Mouse (Mus musculus): ENCODE measurements at regions not wholly inside any gene's neighbourhood (a gene's known extent, or its start where the extent isn't known, plus 50 kb on each side); places are given as distances from the start of the nearest gene placed in this dataset.
"Not testable (repeated sequence)": the region's sequence is repeated elsewhere in the genome, so short reads cannot be mapped to it uniquely, and the experiment has no call there.

DNA sequence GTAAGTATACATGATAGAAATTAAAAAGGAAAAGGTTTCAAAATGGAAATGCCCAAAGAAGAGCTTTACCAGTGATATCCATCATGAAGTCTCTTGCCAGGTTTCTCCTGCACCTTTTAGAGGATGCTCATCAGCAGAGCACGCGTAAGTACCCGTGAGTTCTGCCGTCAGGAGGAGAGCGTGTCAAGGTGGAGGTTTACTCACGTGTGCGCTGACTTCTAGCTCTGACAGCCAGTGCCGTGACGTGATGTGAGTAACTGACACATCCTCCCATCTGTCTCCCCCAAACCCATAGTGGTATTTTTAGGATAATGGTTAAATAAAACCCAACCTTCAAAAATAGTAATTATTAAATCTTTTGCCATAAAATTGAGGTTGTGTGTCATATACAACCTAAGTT, 55.3 kb downstream of the Adra2a start:
- no peak for DNase-seq

GRCm38 (mm10) chr19:54099769-54100168, 55.8 kb downstream of the Adra2a start:
- no peak for DNase-seq

DNA sequence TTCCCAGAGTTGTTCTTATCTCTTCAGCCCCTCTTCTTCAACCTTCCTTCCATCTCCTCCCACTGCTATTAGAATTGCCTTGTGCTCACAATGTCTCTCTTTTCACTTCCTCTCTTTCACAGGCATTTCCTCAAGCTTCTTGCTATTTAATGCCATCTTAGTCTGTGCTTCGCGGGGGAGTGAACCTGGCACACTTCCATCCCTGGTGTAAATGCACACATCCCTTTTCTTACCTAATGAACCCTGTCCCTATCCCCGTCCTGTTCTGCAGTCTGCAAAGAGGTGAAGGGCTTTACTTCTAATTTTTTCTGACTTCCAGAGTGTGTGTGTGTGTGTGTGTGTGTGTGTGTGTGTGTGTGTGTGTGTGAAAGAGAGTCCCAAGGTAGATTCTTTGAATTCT, 62.6 kb downstream of the Adra2a start:
- no peak for DNase-seq

- DNase-seq = no peak
Measured at GRCm38 (mm10) chr19:54107103-54107821, 63.3 kb downstream of the Adra2a start.

- no peak for DNase-seq
Measured at GRCm38 (mm10) chr19:54110080-54110479, 66.1 kb downstream of the Adra2a start.

DNA sequence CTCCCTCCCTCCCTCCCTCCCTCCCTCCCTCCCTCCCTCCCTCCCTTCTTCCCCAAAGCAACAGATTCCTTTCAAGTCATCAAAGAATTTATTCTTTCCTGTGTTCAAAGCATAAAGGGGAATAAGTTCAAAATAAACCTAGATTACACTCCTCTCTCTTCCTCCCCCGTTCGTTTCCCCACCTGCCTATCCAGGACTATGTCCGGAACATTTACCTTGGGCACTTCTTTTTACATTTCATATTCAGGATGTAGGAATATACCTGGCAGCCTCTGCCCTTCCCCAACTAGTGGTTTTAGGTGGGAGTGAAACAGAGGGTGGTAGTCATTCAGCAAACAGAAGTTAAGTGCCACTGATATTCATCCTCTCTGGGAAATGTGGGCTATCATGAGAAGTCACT, 68.7 kb downstream of the Adra2a start:
- no peak for DNase-seq

DNA sequence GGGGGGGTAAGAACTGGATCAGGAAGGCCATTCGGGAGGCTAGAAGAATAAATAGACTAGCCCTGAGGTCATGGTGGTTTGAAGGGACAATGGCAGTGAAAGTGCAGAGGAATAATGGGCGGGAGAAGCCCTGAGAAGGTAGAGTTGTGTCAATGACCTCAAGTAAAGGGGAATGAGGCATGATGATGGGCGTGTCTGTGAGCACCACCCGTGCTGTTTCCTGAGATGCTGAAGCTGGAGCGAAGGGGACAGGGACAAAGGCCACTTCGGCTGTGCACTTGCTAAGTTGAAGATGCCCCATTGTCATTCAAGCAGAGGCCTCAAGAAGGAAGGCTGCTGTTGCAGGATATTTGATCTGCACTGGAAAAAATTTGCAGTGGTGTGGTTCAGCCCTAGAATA, 69.5 kb downstream of the Adra2a start:
- no peak for DNase-seq

- DNase-seq = peak; percentile 15
Measured at GRCm38 (mm10) chr19:54114588-54115317, 70.8 kb downstream of the Adra2a start.

GRCm38 (mm10) chr19:54115335-54115734, 71.4 kb downstream of the Adra2a start:
- DNase-seq = no peak

- DNase-seq = no peak
Measured at GRCm38 (mm10) chr19:54116829-54117228, 72.9 kb downstream of the Adra2a start.

DNA sequence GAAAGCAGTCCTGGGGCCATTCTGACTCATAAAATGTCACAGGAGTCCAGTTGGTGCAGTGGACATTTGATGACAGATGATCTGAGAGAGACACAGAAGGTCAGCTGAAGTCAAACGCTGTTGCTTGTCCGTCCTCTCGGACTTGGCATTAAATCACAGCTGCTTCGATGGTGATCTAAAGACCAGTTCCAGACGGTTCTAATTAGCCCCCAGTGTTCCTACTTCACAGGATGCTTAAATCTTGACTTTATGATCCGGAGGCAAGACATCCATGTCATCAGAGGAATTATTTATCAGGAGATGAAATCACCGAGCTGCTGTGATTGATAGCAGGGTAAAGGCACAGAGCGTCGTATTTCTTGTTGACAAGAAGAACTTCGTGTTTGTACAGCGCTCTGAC, 73.7 kb downstream of the Adra2a start:
- DNase-seq = no peak

DNA sequence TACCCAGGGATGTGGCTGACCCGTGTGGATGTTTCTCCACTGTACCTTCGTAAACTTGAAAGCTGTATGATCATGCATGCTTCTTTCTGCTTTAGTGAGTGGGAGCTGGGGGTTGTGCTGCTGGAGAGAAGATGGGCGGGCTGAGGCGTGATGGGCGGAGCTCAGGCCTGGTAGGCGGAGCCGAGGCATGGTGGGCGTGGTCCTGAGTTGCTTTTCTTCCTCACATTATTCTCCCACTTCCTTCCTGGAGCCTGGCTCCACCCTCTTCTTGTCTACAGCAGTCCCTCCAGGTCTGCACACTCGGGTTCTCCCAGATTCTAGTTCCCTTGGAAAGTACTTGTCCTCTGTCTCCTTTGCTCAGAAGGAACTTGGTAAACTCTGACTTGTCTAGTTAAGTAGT, 79.6 kb downstream of the Adra2a start:
- DNase-seq = no peak

GRCm38 (mm10) chr19:54151766-54152165, 107.8 kb downstream of the Adra2a start:
- DNase-seq = not testable (repeated sequence)

DNA sequence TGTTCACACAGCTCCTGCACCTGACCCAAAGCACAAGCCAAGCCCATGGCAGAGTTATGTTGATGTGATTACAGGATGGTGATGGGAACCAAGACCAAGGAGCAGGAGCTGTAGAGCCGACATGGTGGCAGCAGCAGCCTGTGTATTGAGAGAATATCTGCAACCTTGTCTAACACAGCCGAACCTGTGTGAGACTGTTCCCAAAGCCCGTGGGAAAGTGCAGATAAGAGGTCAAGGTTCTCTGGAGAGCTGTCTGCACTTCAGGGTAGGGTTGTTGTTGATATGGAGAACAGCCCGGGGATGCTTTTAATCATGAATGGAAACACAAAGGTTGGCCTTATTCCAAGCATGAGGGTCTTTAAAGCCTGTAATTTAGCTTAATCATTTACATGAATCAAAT, 110.4 kb downstream of the Adra2a start:
- DNase-seq = no peak

DNA sequence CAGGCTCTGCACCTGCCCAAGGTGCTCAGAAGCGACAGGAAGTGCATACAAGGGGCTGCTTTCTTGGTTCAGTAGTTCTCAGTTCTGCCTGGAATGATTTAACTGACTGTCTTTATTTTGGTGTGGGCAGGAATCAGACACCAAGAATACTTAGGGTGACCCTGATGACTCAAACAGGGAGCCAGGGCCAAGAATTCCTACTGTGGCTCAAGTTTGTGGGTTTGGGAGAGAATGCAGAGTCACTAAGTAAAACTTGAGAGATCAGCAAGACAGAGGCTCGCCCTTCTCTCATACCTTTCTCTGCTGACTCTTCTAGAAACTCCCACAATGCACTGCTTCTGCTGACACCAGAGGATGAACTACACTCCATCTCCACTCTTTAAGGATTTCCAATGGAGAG, 126.4 kb downstream of the Adra2a start:
- DNase-seq = no peak

DNA sequence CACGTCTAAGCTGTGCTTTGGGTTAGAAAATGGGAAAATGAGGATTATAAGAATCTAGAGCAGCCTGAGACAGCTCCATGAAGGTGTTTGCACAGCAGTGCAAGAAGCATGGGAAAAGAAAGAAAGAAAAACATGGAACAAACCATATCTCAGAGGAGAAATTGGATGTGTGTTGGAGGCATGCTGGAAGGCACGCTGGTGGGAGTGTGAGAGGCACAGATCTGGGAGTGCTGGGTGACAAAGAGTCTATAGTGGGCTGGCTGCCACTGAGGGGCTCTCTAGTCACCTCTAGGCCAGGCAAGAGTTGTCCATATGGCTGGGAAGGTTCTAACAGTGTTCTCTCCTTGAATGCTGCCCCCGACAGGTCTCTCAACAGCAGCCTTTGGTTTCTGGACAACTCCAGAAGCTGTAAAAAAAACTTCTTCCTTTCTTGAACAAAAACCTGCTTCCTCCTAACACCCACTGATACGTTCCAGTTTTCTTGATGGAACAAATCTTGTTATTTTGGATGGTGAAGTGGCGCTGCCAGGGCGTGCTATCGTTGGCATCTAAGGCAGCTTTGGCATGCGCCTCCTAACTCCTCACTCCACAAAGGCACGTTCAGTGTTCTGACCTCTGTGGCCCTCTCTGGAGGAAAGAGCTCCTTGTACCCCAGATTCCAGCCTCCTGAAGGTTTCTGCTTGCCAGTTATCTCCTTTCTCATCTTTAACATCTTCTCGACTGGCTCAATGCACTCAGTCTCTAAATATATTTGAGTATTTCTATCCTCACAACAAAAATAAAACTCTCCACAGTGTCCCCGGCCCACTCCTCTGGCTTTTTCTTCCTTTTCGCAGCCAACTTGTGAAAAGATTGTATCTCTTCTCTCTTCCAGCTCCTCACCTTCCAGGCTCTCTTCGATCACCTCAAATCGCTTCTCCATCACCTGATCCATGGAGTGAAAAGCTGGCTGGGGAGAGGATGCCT, 130.4 kb downstream of the Adra2a start:
- no peak for DNase-seq

DNA sequence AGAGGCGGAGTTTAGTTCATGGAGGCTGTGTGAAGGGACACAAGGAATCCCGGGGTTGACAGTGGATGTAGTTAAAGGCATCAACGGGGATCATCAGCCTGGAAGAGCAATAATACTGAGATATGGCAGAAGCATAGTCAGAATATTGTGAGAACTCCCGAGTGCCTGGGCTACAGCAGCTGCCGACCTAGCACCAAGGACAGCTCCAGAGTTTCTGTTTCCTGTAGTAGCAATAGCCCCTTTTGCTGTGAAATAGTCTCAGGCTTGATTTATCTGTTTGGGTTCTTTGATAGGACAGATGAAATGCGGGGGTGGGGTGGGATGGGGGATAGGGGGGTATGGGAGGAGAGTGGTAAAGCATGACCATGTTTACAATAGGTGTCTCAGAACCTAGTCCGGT, 131.8 kb downstream of the Adra2a start:
- DNase-seq = no peak

- no peak for DNase-seq
Measured at GRCm38 (mm10) chr19:54177491-54177890, 133.5 kb downstream of the Adra2a start.

- DNase-seq = no peak
Measured at GRCm38 (mm10) chr19:54200407-54200806, 156.5 kb downstream of the Adra2a start.

DNA sequence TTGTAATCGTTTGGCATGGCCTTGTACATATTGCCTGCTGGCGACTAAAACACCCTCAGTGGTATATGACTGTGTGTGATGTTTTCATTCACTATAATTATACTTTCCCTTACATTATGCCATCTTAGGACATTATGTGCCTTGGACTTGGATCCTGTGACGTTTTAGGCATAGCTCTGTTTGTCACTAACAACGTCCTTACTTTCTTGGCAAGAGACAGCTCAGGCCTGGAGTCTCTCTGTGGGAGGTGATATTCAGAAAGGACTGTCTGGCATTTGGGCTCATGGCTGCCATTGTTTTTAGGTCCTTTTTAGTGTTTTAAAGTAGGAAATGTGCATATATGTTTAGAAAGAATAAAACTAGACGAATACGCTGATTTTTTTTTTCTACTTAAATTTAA, 158.5 kb downstream of the Adra2a start:
- no peak for DNase-seq

DNA sequence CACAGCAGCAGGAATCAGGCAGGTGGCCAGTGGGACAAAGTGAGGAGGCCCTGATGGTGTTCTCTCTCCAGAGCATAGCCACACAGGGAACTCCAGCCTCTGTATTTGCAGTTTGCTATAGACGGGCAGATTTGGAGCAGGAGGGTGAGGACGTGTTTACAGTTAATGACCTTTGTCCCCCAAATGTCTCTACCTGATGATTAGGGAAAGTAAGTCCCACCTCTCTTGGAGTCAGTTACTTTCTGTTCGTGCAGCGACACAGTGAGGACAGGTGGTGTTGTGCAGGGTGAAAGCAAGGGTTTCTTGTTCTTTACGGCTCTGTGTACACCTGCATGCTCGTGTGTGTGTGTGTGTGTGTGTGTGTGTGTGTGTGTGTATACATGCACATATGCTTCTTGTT, 162.9 kb downstream of the Adra2a start:
- DNase-seq = no peak

DNA sequence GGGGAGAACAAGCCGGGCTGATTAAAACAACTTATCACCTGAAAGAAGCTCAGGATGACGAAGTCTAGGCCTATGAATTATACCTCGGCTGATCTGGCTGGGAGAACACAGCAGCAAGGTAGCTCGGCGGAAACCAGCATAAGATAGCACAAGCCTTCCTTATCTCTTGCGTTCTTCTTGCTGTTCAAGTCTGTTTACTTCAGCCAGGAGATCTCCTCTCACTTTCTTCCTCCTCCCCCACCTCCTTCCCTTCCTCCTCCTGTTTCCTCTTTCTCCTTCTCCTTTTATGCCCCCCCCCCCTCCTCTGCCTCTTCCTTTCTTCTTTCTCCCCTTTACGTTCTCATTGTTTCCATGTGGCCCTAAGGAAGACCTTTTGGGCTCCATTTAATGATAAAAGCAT, 168.2 kb downstream of the Adra2a start:
- DNase-seq = no peak

DNA sequence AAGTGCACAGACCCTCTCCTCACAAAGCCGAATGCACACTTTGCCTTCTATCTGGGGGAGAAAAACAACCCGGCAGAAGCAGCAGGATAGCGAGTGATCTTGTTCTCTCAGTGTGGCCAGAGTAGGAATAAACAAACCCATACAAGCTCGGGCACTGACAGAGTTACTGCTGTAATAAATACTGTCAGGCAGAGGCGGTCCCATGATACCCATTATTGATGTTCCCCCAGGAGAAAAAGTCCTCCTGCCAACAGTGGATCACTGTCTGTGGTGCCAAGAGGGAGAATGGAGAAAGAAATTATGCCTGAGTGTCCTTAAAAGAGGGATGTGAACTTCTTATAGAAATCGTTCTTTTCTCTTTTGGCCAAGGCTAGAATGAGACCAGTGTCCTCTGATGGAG, 200.2 kb downstream of the Adra2a start:
- no peak for DNase-seq

Measured in kidney, adult 11 months (tissue).